Mouse (Mus musculus): Measurements from ENCODE around the gene Sec61b. TPM values are rescaled to one million over a fixed set of nuclear protein-coding genes. Genes with fewer than 3 reads are reported as not detected.

Sec61b gene
- polyA plus RNA-seq, 1 experiment from 2014 or later, result 268 TPM

DNA sequence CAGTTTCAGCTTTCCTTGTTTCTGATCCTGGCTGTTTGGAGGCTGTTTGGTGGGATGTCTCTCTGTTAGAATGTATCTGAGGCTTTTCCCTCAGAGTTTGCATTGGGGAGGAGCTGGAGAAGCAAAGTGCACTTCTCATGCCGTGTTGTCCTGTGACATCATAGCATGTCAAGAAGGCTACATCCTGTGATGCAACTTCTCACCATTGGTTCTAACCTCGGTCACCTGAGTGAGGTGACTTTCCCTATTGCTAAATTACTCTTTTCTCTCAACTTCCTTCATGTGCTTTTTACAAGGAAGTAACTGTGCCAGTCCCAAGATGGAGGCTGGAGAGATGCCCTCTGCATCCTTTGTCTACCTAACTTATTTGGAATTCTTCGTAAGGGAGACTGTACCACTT lies 25.9 kb upstream of the Sec61b start:
- no peak overlapping the region for H3K27ac ChIP-seq
- no peak for ATAC-seq
- no peaks in the 10 kb centered on the region for H3K9me3 ChIP-seq (replicated peaks)
- no peak overlapping the region for H3K4me3 ChIP-seq
- no peak overlapping the region for H3K4me2 ChIP-seq
- H3K9ac ChIP-seq, result no peak overlapping the region
- peaks cover 21% of the 10 kb centered on the region for H3K27me3 ChIP-seq (replicated peaks)
- H3K36me3 ChIP-seq, result no peaks in the 10 kb centered on the region
- WGBS (ENCODE audit: insufficient replicate concordance), result 68% methylated on average over 3 of the region's 3 CpGs
- H3K4me1 ChIP-seq, result no peaks in the 10 kb centered on the region

DNA sequence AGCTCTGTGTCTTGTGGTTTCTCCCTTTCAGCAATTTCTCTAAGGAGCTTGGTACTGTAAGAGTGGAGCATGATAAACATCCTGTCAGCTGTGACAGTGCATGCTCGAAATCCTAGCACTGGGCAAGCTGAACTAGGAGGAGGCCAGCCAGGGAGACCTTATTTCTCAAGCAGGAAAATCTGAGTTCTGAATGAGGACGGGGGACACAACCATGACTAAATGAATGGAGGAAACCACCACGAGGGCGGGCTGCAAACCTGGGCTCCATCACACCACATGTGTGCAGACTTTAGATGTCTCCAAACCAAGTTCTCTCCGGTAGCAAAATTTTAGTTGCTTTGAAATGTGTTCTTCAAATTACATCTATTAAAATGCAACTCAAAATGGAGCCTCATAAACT lies 25.3 kb upstream of the Sec61b start:
- H3K36me3 ChIP-seq, result no peaks in the 10 kb centered on the region
- H3K9me3 ChIP-seq (replicated peaks), result no peaks in the 10 kb centered on the region
- no peaks in the 10 kb centered on the region for H3K4me1 ChIP-seq
- H3K4me3 ChIP-seq, result no peak overlapping the region
- H3K27ac ChIP-seq, result no peak overlapping the region
- H3K9ac ChIP-seq, result no peak overlapping the region
- no peak for ATAC-seq
- H3K27me3 ChIP-seq (replicated peaks), result peaks cover 20% of the 10 kb centered on the region
- H3K4me2 ChIP-seq, result no peak overlapping the region
- WGBS (ENCODE audit: insufficient replicate concordance), result 41% methylated on average over 5 of the region's 5 CpGs

DNA sequence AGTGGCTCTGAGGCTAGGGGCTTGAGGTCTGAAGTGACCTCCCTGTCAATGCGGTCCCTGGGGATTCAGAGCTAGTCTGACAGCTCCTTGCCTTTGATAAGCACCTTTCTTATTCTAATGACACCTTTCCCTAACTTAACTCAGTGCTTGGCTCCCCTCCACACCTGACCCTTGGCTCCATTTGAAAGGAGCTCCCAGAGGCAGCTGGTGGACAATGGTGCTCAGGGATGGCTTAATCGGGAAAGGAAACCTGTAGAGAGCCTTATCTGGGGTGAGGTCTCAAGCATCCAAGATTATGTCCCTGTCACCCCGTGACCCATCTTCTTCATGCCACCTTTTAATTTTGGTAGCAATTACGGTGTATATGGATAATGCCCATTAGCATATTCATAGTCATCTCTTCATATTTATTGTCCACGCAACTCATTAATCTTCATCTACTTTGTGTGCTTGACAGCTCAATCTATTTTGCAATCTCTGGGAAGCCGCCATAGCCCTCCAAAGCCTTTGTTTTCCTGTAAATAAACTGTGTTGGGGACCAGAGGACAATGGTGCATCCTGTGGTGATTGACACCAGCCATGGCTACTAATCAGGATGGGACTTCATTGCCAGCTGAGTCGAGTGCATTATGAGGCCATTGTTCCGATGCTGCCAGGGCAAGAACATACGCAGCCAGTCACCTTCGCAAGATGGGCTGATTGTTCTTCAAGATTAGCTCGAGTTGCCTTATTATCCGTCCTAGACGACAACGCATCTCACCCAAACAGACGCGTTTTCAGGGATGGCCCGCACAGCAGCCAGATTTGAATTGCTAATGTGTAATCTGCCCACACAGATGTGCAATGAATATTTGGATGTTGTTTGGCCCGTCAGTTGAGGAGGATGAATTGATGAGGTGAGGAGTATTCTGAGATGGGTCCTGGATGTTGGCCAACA lies 24.6 kb upstream of the Sec61b start:
- Histone ChIP-seq H3K27me3 (replicated peaks) (peaks cover 20% of the 10 kb centered on the region), H3K4me1 (no peaks in the 10 kb centered on the region), H3K36me3 (no peaks in the 10 kb centered on the region), H3K9ac (no peak overlapping the region), H3K4me3 (no peak overlapping the region), H3K27ac (no peak overlapping the region), H3K9me3 (replicated peaks) (no peaks in the 10 kb centered on the region), H3K4me2 (no peak overlapping the region)
- WGBS (ENCODE audit: insufficient replicate concordance), result 32% methylated on average over 18 of the region's 18 CpGs
- no peak for ATAC-seq

DNA sequence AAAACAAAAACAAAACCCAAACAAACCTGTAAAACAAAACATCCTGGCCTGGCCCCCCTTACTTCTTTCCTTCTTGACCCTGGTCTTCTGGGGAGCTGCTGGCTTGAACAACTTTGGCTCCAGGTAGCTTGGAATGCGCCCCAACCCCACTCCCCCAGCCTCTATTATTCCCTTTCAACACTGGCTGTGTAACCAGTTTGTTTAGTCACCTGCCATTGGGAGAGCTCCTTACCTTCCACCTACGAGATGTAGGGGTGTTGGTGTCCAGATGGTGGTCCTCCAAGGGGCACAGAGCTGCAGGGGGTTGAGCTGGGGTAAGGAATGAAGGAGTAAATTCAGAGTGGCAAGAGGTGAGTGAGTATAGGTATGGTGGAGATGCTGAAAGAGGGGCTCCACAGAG lies 7.3 kb upstream of the Sec61b start:
- Histone ChIP-seq H3K4me1 (no peaks in the 10 kb centered on the region; the same call in 1 of the 2 replicates), H3K9me3 (replicated peaks) (peaks cover 4% of the 10 kb centered on the region; the same call in 1 of the 2 replicates), H3K4me3 (no peak overlapping the region), H3K4me2 (no peak overlapping the region), H3K27me3 (replicated peaks) (no peaks in the 10 kb centered on the region), H3K27ac (no peak overlapping the region), H3K9ac (no peak overlapping the region), H3K36me3 (peaks cover 63% of the 10 kb centered on the region)
- no peak for ATAC-seq
- WGBS (ENCODE audit: insufficient replicate concordance), result 89% methylated on average over 2 of the region's 2 CpGs

DNA sequence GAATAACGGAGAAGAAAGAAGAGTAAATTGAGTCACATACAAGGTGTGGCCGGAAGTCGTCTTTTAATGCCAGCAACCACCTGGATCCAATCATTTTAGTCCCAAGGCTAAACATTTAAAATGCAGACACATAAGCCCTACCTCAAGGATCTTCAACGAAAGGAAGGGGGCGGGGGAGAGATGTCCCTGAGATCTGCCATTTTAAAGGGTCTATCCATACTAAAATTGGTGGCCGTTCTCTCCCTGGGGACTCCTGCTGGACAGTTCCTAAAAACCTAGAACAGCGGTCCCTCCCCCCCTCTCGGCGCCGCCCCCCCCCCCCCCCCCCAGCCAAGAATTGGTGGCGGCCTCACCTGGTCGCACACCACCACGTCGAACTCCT lies 881 bp upstream of the Sec61b start:
- ATAC-seq, result no peak
- H3K27ac ChIP-seq, result peak overlapping the region; percentile 92
- peak overlapping the region; percentile 89 for H3K4me3 ChIP-seq
- peaks cover 1% of the 10 kb centered on the region; the same call in 1 of the 2 replicates for H3K9me3 ChIP-seq (replicated peaks)
- peaks cover 66% of the 10 kb centered on the region for H3K36me3 ChIP-seq
- 4% methylated on average over 8 of the region's 14 CpGs for WGBS (ENCODE audit: insufficient replicate concordance)
- peak overlapping the region; percentile 89 for H3K4me2 ChIP-seq
- H3K27me3 ChIP-seq (replicated peaks), result no peaks in the 10 kb centered on the region
- peak overlapping the region; percentile 86 for H3K9ac ChIP-seq
- H3K4me1 ChIP-seq, result peaks cover 26% of the 10 kb centered on the region

DNA sequence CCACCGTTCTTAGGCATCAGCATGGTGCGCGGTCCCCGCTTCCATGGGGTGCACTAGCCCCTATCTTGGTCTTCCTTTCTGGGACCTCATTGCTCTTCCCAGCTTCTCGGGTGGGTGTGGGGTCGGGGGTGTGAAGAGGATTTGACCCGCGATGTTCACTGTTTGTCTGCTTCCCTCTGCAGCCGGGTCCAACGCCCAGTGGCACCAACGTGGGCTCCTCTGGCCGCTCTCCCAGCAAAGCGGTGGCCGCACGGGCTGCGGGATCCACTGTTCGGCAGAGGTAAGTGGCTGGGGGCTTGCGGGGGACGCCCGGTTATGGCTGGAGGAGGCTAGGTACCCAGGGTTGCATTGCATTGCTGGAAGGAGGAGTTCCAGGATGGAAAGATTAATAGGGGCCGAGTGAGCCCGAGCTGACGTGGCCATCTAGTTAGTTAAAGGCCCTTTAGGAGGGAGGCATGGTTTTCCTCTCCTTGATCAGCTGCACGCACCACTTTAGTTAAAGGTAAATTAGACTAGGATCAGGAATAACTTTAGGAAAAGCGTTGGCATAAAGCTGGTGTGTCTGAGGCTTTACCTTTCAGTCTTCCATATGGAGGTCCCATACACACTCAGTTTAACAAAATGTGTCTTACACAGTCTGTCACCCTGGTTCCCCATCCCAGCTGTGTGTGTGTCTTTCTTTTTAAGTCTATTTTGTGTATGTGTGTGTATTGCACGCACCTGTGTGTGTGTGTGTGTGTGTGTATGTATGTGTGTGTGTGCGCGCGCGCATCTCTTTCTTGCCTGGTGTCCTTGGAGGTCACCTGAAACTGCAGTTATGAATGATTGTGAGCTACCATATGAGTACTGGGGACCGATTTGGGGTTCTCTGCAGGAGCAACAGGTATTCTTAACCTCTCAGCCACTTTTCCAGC lies 529 bp downstream of the Sec61b start:
- Histone ChIP-seq H3K4me3 (peak overlapping the region; percentile 89), H3K36me3 (peaks cover 64% of the 10 kb centered on the region), H3K9me3 (replicated peaks) (no peaks in the 10 kb centered on the region), H3K27me3 (replicated peaks) (no peaks in the 10 kb centered on the region), H3K4me2 (peak overlapping the region; percentile 89), H3K4me1 (peaks cover 26% of the 10 kb centered on the region), H3K27ac (peak overlapping the region; percentile 92), H3K9ac (peak overlapping the region; percentile 86)
- 11% methylated on average over 31 of the region's 31 CpGs for WGBS (ENCODE audit: insufficient replicate concordance)
- ATAC-seq, result peak; percentile 3; the same call in 1 of the 2 replicates

DNA sequence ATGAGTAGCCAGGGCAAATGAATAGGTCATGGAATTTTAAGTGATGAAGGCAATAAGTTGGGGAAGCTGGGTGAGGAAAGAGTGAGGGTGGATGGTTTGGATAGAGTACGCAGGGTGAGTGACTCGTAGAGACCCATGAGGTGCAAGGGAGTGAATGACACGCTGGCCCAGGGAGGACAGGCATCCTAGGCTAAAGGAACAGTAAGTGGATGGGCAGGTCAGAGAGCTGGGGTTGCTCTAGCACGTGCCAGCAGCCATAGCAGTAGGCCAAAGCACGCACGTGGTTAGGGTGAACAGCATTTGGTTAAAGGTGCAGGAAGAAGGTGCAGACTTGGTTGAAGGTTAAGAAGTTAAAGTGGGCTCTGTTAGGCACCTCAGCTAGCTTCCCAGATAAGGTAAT lies 3.1 kb downstream of the Sec61b start:
- Histone ChIP-seq H3K27ac (no peak overlapping the region), H3K4me2 (no peak overlapping the region), H3K4me1 (peaks cover 24% of the 10 kb centered on the region), H3K4me3 (no peak overlapping the region), H3K36me3 (peaks cover 64% of the 10 kb centered on the region), H3K9ac (no peak overlapping the region), H3K9me3 (replicated peaks) (no peaks in the 10 kb centered on the region), H3K27me3 (replicated peaks) (no peaks in the 10 kb centered on the region)
- no peak for ATAC-seq
- 88% methylated on average over 6 of the region's 6 CpGs for WGBS (ENCODE audit: insufficient replicate concordance)

DNA sequence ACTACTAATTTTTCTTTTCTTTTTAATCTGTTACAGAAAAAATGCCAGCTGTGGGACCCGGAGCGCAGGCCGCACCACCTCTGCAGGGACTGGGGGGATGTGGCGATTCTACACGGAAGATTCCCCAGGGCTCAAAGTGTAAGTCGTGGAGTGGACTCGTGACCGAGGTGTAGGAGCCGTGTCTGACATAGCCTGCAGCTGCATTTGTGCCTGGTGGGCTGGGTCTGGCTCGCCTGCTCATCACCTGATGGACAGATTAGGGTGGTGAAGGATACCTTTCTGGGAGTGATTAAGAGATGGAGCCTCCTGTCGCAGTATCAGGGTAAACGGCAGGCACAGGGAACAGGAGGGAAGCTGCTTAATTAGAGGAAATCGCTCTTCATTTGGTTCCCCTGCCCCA lies 5.6 kb downstream of the Sec61b start:
- Histone ChIP-seq H3K4me3 (no peak overlapping the region), H3K9ac (no peak overlapping the region), H3K27ac (no peak overlapping the region), H3K27me3 (replicated peaks) (no peaks in the 10 kb centered on the region), H3K9me3 (replicated peaks) (no peaks in the 10 kb centered on the region), H3K4me1 (peaks cover 14% of the 10 kb centered on the region), H3K4me2 (no peak overlapping the region), H3K36me3 (peaks cover 82% of the 10 kb centered on the region)
- 86% methylated on average over 13 of the region's 13 CpGs for WGBS (ENCODE audit: insufficient replicate concordance)
- no peak for ATAC-seq

DNA sequence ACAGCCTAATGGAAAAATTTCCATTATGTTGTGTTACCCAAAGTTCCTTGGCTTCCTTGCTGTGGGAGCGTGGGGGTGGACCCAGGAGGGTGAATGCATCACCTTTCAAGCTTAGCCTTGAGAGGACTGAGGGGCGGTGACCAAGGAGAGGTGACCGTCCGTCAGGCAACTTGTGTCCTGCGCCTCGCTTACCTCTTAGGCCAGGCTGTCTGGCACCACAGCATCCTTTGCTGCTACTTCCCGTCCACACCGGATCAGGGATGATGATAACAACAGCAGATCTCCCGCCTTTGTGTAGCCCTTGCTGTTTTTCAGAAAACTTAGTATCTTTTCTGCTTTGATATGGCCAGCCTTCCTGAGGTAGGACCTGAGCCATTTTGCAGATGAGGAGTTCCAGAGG lies 6.1 kb downstream of the Sec61b start:
- peaks cover 82% of the 10 kb centered on the region for H3K36me3 ChIP-seq

DNA sequence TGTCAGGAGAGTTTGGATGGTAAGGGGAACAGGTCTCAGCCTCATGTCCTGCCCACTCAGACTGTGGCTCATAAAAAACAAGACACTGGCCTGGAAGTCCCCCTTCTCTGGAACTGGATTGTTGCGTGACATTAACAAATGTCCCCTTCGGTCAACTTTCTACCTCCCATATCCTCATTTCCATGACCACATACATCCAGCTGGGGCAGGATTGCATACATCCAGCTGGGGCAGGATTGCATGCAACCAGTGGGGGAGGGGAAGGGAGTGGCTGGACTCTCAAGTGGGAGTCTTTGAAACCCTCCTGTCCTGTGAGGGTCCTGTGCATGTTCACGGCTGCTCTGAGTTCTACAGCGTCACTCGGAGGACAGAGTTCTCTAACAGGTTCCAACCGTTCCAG lies 16.8 kb downstream of the Sec61b start:
- Histone ChIP-seq H3K36me3 (no peaks in the 10 kb centered on the region), H3K4me1 (no peaks in the 10 kb centered on the region), H3K9me3 (replicated peaks) (no peaks in the 10 kb centered on the region), H3K9ac (no peak overlapping the region), H3K4me2 (no peak overlapping the region), H3K27ac (no peak overlapping the region), H3K27me3 (replicated peaks) (no peaks in the 10 kb centered on the region), H3K4me3 (no peak overlapping the region)
- WGBS (ENCODE audit: insufficient replicate concordance), result 69% methylated on average over 6 of the region's 6 CpGs
- ATAC-seq, result no peak

More for the DNA sequence above, 6.1 kb downstream of the Sec61b start:
- Histone ChIP-seq H3K4me2 (no peak overlapping the region), H3K27me3 (replicated peaks) (no peaks in the 10 kb centered on the region), H3K4me1 (peaks cover 9% of the 10 kb centered on the region), H3K9ac (no peak overlapping the region), H3K27ac (no peak overlapping the region), H3K4me3 (no peak overlapping the region), H3K9me3 (replicated peaks) (no peaks in the 10 kb centered on the region)
- ATAC-seq, result no peak
- WGBS (ENCODE audit: insufficient replicate concordance), result 84% methylated on average over 9 of the region's 9 CpGs

DNA sequence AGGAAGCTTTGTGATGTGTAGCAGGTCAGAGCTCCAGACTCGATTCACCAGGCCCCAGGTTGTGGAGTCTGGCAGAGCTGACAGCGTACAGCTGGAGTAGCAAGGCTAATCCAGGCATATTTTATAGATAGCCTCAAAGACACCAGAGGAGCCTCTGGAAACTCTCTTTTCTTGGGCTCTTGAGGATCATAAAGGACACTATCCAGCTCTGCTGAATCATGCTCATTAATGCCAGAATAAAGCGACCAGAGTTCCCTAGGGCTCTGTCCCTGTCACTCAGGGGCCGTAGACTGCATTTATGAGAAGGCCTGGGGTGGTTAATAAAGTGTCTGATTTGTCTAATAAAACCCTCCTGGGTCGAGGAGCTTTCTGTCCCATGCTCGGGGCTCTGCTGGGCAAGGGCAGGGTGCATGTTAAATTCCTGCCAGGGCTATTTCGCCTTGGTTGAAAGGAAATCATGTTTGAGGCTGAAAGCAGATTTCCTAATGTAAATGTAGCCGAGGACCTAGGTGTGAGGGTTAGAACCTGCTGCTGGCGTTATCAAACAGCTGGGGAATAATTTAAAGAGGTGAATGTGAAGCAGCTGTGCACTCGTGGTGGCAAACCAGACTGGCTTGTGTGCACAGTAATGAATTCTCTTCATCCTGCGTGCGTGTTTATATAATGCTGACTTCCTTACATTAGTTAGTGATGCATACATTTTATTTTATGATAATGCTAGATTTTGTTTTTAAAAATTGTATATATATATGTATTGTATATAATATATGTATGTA lies 18.0 kb downstream of the Sec61b start:
- 60% methylated on average over 12 of the region's 12 CpGs for WGBS (ENCODE audit: insufficient replicate concordance)
- H3K27me3 ChIP-seq (replicated peaks), result no peaks in the 10 kb centered on the region
- H3K27ac ChIP-seq, result no peak overlapping the region
- no peaks in the 10 kb centered on the region for H3K4me1 ChIP-seq
- no peak overlapping the region for H3K4me3 ChIP-seq
- no peaks in the 10 kb centered on the region for H3K9me3 ChIP-seq (replicated peaks)
- H3K9ac ChIP-seq, result no peak overlapping the region
- H3K4me2 ChIP-seq, result no peak overlapping the region
- no peaks in the 10 kb centered on the region for H3K36me3 ChIP-seq
- ATAC-seq, result no peak

Data from liver, embryonic 12.5 days (tissue).